Mouse (Mus musculus) hindbrain, embryonic 10.5 days (tissue): ENCODE results near the gene Ugdh. TPM values are rescaled to one million over a fixed set of nuclear protein-coding genes. Genes with fewer than 3 reads are reported as not detected.
A peak's percentile ranks its signal among the peaks of the same experiment; 100 is the strongest.
"Not testable (repeated sequence)": the region's sequence is repeated elsewhere in the genome, so short reads cannot be mapped to it uniquely, and the experiment has no call there.

Experiments used
- DNase-seq: peaks from one replicate; pipeline ENCODE4 v3.0.0-alpha.2; 2017; ENCODE audit warnings: low spot score
- H3K27ac ChIP-seq: fragments of 300-500 bp; sonication (generic); 2 replicates; pipeline ENCODE4 v1.5.1; 2016; ENCODE audit warnings: mild to moderate bottlenecking, moderate library complexity
- H3K27me3 ChIP-seq: fragments of 300-500 bp; sonication (generic); 2 replicates; pipeline ENCODE4 v1.6.1; 2016; ENCODE audit warnings: mild to moderate bottlenecking; ENCODE audit not compliant: poor library complexity, insufficient read depth, severe bottlenecking
- H3K36me3 ChIP-seq: fragments of 300-500 bp; sonication (generic); 2 replicates; pipeline ENCODE4 v1.6.1; 2016; ENCODE audit warnings: mild to moderate bottlenecking, moderate library complexity
- H3K4me1 ChIP-seq: fragments of 300-500 bp; sonication (generic); replicated peaks from 2 replicates; pipeline ENCODE4 v1.6.1; 2016; ENCODE audit warnings: mild to moderate bottlenecking
- H3K4me3 ChIP-seq: fragments of 300-500 bp; sonication (generic); 2 replicates; pipeline ENCODE4 v1.5.1; 2016; ENCODE audit warnings: mild to moderate bottlenecking, moderate library complexity
- H3K9me3 ChIP-seq: fragments of 300-500 bp; sonication (generic); 2 replicates; pipeline ENCODE4 v1.6.1; 2016; ENCODE audit warnings: mild to moderate bottlenecking, moderate library complexity
- WGBS: fragments of 180-500 bp; shearing (Covaris S2); methylation state at CpG from one replicate; pipeline ENCODE4 v1.1.7; 2016; 5-methylcytosine and 5-hydroxymethylcytosine counted together
- polyA plus RNA-seq: library from polyadenylated mRNA; unstranded; fragments of >200 nt; fragmentation: Nextera tagmentation; extraction: Ambion mirVana; gene quantifications from 2 replicates; pipeline ENCODE4 v1.2.1, GENCODE M21; 2016

Gene Ugdh
- 52.0 and 62.9 TPM in 2 replicates for polyA plus RNA-seq

DNA sequence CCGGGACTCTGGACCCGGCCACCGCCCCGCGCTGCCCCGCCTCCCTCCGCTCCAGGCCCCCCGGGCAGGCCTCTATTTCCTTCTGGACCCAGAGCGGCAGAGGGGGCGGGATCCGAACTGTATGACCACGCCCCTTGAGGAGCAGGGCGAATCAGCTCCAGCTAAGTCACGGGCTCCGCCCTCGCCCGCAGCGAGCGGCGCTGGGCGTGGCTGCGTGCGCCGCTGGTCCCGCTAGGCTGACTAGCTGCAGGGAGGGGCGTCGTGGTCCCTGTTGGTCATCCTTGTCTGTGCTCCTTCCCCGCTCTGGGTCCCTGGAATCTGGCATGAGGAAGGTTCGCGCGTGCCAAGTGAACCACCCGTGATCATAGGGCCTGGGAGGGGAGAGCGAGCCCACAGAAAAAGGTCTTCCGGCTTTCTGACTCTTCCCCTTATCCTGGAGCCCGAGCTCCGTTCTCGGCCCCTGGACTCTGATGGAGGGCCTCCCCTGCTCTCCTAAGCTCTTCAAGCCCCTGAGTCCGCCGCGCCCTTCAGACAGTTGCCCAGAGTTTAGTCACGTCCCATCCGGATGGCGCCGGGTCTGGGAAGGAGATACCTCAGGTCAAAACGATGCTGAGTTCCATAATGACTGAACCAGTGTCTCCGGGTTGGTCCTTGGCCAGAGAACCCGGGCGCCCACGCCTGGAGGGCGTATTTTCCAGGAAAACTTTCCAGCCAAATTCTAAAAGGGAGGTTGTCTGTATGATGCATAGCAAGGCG, at the start of gene Ugdh:
Ugdh (minus strand) TSS at position 144 of the 756 bp plus-strand sequence.
- Histone ChIP-seq H3K27me3 (no peaks in the 10 kb centered on the region), H3K27ac (peak within 1 kb of the TSS; percentile 89), H3K4me3 (peak within 1 kb of the TSS; percentile 79), H3K9me3 (no peaks in the 10 kb centered on the region), H3K4me1 (peaks cover 18% of the 10 kb centered on the region), H3K36me3 (no peaks in the 10 kb centered on the region; the same call in 1 of the 2 replicates)
- 1% methylated on average over 51 of the region's 51 CpGs for WGBS
- peak; percentile 97 for DNase-seq

DNA sequence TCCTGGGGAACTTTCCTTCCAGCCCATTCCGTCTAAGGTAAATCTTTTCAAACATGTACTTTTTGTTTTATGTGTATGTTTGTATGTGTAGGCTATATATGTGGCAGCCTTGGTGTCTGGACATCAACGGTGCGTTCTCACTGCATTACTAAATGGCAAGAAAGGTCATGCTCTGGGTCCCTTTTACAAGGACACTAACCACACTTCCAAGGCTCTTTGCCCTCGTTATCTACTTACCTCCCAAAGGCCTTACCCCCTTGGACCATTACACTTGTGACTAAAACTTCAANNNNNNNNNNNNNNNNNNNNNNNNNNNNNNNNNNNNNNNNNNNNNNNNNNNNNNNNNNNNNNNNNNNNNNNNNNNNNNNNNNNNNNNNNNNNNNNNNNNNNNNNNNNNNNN, 47.2 kb upstream of the Ugdh start:
- H3K36me3 ChIP-seq = no peaks in the 10 kb centered on the region
- no peaks in the 10 kb centered on the region for H3K27me3 ChIP-seq
- no peak for DNase-seq
- WGBS = 88% methylated on average over 4 of the region's 4 CpGs
- H3K9me3 ChIP-seq = no peaks in the 10 kb centered on the region
- H3K27ac ChIP-seq = no peak overlapping the region
- no peak overlapping the region for H3K4me3 ChIP-seq
- peaks cover 3% of the 10 kb centered on the region; the same call in 1 of the 2 replicates for H3K4me1 ChIP-seq

DNA sequence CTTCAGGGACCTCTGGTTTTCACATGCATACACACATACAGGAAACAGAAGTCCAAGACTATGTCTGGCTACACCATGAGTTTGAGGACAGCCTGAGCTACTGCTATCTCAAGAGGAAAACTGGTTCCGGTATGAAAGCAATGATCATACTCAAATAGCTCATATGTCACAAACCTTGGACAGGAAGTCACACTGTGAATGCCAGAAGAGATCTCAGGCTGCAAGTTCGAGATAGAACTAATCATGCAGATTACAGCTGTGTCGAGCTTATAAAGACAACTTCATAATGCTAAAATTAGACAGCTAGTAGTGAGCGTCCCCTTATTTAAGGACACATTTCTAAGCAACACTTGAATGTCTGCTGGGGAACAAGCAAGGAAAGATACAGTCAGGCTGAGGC, 44.8 kb upstream of the Ugdh start:
- Histone ChIP-seq H3K9me3 (no peaks in the 10 kb centered on the region), H3K27ac (no peak overlapping the region), H3K4me3 (no peak overlapping the region), H3K27me3 (no peaks in the 10 kb centered on the region), H3K36me3 (no peaks in the 10 kb centered on the region), H3K4me1 (no peaks in the 10 kb centered on the region)
- 83% methylated on average over 4 of the region's 4 CpGs for WGBS
- DNase-seq = no peak

DNA sequence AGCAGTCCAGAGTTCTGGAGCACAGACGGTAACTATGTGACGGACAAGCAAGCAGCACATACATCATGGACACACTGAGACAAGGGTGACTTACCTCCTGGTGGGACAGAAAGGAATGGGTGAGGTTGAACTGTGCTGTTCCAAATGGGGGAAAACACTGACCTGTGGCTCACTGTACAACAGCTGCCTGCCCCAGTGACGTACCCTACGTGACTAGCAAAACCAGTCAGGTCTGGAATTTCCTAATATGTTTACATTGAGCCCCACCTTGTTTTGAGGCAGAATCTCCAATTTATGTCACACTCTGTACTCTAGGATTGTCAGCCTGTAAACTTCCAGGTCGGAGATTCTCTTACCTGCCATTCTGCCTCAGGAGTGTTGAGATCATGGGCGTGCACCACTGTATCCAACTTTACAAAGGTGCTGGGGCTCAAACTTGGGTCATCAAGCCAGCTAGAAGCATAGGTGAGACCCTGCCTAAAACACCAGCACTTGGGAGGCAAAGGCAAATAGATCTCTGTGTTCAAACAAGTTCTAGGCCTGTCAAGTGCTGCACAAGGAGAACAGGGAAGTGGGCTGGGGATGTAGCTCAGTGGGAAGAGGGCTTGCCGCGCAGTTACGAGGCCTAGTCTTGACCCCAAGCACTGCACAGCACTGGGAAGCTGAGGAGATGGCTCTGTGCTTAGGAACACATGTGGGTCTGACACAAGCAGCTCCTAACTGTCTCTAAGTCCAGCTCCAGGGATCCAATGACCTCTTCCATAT, 44.1 kb upstream of the Ugdh start:
- WGBS = 91% methylated on average over 9 of the region's 9 CpGs
- DNase-seq = no peak
- H3K36me3 ChIP-seq = no peaks in the 10 kb centered on the region
- H3K4me3 ChIP-seq = no peak overlapping the region
- no peaks in the 10 kb centered on the region for H3K9me3 ChIP-seq
- H3K27ac ChIP-seq = no peak overlapping the region
- no peaks in the 10 kb centered on the region for H3K4me1 ChIP-seq
- no peaks in the 10 kb centered on the region for H3K27me3 ChIP-seq

DNA sequence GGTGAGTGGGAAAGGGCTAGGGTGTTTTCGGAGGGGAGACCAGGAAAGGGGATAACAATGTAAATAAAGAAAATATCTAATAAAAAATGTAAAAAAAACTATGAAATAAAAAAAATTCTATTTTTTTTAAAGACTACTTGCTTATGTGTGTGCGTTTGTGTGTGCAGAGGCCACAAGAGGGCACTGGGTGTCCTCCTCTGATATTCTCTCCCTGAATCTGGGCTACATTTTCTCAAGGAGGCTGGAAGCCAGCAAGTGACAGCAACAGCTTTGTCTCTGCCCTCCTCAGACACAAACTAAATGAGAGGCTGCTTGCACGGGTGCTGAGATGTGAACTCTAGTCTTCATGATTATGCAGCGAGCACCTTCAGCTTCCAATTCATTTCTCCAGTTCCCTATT, 42.5 kb upstream of the Ugdh start:
- H3K36me3 ChIP-seq = no peaks in the 10 kb centered on the region
- no peaks in the 10 kb centered on the region for H3K27me3 ChIP-seq
- WGBS = 71% methylated on average over 4 of the region's 4 CpGs
- H3K27ac ChIP-seq = no peak overlapping the region
- no peak for DNase-seq
- no peaks in the 10 kb centered on the region for H3K4me1 ChIP-seq
- no peak overlapping the region for H3K4me3 ChIP-seq
- no peaks in the 10 kb centered on the region for H3K9me3 ChIP-seq

DNA sequence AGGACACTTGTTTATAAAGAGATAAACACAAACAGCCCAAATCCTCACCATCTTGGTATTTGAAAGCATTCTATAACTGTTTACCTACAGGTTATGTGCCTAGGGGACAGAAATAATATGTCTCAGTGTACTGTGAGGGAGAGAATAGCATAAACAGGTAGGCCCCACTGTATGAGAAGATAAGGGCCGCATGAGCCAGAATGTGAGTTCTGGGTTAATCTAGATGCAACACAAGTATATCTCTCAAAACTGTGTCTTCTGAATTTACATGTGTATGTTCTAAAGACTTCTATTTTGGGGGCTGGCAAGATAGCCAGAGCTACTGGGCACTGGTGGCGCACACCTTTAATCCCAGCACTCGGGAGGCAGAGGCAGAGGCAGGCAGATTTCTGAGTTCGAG, 41.0 kb upstream of the Ugdh start:
- not testable (repeated sequence) for H3K27ac ChIP-seq, H3K36me3 ChIP-seq, H3K27me3 ChIP-seq, H3K4me1 ChIP-seq, H3K9me3 ChIP-seq, DNase-seq, H3K4me3 ChIP-seq
- WGBS = 93% methylated on average over 4 of the region's 4 CpGs

DNA sequence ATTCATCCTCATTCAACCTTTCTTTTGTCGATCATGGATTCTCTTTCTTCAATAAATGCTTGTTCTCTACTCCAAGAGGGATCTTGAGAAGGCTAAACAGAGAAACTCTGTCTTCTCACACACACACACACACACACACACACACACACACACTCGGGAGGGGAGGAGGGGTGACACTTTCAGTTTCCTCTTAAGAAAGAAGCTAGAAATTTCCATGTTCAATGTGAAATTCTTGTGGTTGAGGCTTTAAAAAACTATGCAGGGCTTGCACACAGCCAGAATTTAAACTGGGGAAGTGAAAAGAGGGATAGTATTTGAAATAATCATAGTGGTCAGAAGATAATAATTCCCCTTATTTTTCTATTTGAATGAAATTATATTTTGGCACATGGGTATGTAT, 40.1 kb upstream of the Ugdh start:
- Histone ChIP-seq H3K36me3 (no peaks in the 10 kb centered on the region), H3K27me3 (no peaks in the 10 kb centered on the region), H3K27ac (no peak overlapping the region), H3K4me1 (no peaks in the 10 kb centered on the region), H3K9me3 (no peaks in the 10 kb centered on the region), H3K4me3 (no peak overlapping the region)
- DNase-seq = no peak
- WGBS = 84% methylated on average over 2 of the region's 2 CpGs

DNA sequence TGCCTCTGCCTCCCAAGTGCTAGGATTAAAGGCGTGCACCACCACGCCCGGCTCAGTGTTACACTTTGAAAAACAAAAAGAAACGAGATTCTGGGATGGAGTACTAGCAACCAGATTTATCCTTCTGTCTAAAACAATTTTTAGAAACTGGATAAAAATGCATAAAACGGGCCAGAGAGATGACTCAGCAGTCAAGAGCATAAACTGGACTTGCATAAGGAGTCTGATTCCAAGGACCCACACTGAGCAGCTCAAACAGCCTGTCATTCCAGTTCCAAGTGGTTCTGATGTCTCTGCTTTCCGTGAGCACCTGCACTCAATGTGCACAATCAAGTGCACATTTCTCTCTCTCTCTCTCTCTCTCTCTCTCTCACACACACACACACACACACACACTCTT, 34.0 kb upstream of the Ugdh start:
- Histone ChIP-seq H3K9me3 (no peaks in the 10 kb centered on the region), H3K27me3 (no peaks in the 10 kb centered on the region), H3K36me3 (peaks cover 27% of the 10 kb centered on the region), H3K4me1 (no peaks in the 10 kb centered on the region), H3K4me3 (no peak overlapping the region), H3K27ac (no peak overlapping the region)
- WGBS = 92% methylated on average over 6 of the region's 6 CpGs
- no peak for DNase-seq

DNA sequence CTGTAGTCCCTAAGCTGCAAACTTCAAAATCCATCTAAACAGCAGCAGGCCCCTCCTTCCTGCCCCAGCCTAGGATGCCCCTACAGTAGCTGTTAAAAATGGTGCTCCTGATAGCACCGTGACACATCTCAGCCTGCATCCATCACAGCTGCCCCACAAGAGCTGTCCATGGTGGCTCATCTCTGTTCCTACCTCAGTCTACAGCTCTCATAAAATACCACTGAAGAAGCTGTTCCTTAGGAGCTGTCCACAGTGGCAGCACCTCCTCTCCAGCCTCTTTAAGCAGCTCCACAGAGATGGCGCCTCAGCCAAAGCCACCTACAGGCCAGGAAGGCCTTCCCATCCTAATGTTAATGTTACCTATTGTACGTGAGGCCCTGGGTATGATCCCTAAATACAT, 31.2 kb upstream of the Ugdh start:
- WGBS = 75% methylated on average over 3 of the region's 3 CpGs
- DNase-seq = no peak
- H3K27ac ChIP-seq = no peak overlapping the region
- no peaks in the 10 kb centered on the region for H3K4me1 ChIP-seq
- no peaks in the 10 kb centered on the region for H3K27me3 ChIP-seq
- no peaks in the 10 kb centered on the region for H3K9me3 ChIP-seq
- no peak overlapping the region for H3K4me3 ChIP-seq
- H3K36me3 ChIP-seq = peaks cover 27% of the 10 kb centered on the region

DNA sequence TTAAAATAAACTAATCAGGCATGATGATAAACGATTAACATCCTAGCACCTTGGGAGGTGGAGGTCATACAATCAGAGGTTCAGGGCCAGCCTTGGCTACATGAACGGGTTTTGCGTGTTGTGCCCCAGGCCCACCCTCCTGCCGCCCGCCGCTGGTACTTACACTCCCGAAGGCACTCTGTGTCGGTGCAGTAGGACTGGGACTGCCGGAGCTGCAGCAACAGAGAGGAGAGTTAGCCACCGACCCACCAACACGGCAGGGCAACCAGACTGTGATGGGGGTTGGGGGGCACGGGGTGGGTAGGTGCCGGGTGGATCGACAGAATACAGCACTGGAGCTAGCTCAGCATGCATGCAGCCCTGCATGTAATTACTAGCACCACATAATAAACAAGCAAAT, 24.6 kb upstream of the Ugdh start:
- no peaks in the 10 kb centered on the region for H3K9me3 ChIP-seq
- DNase-seq = no peak
- H3K27ac ChIP-seq = no peak overlapping the region
- 89% methylated on average over 14 of the region's 14 CpGs for WGBS
- H3K36me3 ChIP-seq = peaks cover 5% of the 10 kb centered on the region
- no peaks in the 10 kb centered on the region for H3K27me3 ChIP-seq
- no peaks in the 10 kb centered on the region; the same call in 1 of the 2 replicates for H3K4me1 ChIP-seq
- H3K4me3 ChIP-seq = no peak overlapping the region

DNA sequence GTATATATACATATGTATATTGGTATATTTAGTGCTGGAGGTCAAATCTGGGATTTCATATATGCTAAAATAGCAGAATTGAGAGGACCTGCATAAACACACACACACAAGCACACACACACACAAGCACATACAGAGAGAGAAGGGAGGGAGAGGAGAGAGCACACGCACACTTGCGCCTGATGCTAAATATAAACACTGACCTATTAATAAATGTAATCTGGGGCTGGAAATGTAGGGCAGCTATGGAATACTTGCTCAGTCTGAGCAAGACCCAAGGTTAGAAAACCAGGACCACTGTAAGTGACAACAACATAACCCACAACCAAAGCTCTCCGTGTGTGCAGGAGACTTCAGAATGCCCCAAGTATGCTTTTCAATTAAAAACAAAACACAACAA, 23.7 kb upstream of the Ugdh start:
- no peak for DNase-seq
- H3K9me3 ChIP-seq = no peaks in the 10 kb centered on the region
- 95% methylated on average over 3 of the region's 3 CpGs for WGBS

DNA sequence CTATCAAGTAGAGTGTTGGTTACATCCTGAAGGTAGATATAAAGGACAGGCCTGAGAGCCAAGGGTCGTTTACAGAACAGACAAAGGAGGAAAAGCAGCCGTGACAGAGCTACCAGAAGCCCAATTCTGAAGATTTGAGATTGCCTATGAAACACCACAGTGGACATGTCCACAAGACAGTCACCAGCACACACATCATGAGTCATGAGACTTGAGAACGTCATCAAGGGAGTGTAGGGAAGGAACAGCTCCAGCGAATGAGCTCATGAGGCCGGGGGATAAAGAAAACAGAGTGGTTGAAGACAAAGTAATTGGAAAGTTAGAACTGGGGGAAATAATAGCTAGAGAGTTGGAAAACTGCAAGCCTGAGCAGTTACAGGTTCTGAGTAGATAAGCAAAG, 22.1 kb upstream of the Ugdh start:
- DNase-seq = no peak
- Histone ChIP-seq H3K4me3 (no peak overlapping the region), H3K4me1 (no peaks in the 10 kb centered on the region; the same call in 1 of the 2 replicates), H3K27me3 (no peaks in the 10 kb centered on the region), H3K9me3 (no peaks in the 10 kb centered on the region), H3K36me3 (peaks cover 5% of the 10 kb centered on the region; the same call in 1 of the 2 replicates), H3K27ac (no peak overlapping the region)
- 83% methylated on average over 5 of the region's 5 CpGs for WGBS

More for the DNA sequence above, 23.7 kb upstream of the Ugdh start:
- H3K27me3 ChIP-seq = no peaks in the 10 kb centered on the region
- H3K27ac ChIP-seq = no peak overlapping the region
- peaks cover 5% of the 10 kb centered on the region; the same call in 1 of the 2 replicates for H3K36me3 ChIP-seq
- no peaks in the 10 kb centered on the region; the same call in 1 of the 2 replicates for H3K4me1 ChIP-seq
- H3K4me3 ChIP-seq = no peak overlapping the region
